Mouse (Mus musculus) liver, adult 2 months (tissue): Measurements from ENCODE around the gene Gm43191. TPM values are rescaled to one million over a fixed set of nuclear protein-coding genes. Genes with fewer than 3 reads are reported as not detected.

Source experiments
- DNase-seq: peaks from one replicate; pipeline ENCODE4 v3.0.0-alpha.2; 2011; ENCODE audit warnings: low read depth, low spot score; ENCODE audit errors: extremely low read depth
- H3K27ac ChIP-seq: fragments of 200-500 bp; replicated peaks from 2 replicates; pipeline ENCODE4 v1.5.1; 2012; ENCODE audit warnings: low read depth, mild to moderate bottlenecking, control low read depth, inconsistent platforms, low read length; ENCODE audit not compliant: insufficient read depth
- H3K27me3 ChIP-seq: fragments of 200-500 bp; 2 replicates; pipeline ENCODE4 v1.6.1; 2012; ENCODE audit warnings: mild to moderate bottlenecking, moderate library complexity, low read length, inconsistent platforms; ENCODE audit not compliant: control insufficient read depth, insufficient read depth
- H3K36me3 ChIP-seq: fragments of 200-500 bp; 2 replicates; pipeline ENCODE4 v1.6.1; 2012; ENCODE audit warnings: low read length, inconsistent platforms; ENCODE audit not compliant: control insufficient read depth, insufficient read depth
- H3K4me1 ChIP-seq: fragments of 200-500 bp; 2 replicates; pipeline ENCODE4 v1.6.1; 2011; ENCODE audit warnings: low read length; ENCODE audit not compliant: control insufficient read depth, insufficient read depth
- H3K4me3 ChIP-seq: fragments of 200-500 bp; 2 replicates; pipeline ENCODE4 v1.5.1; 2011; ENCODE audit warnings: low read depth, mild to moderate bottlenecking, control low read depth, low read length, moderate library complexity; ENCODE audit not compliant: insufficient read depth
- H3K79me2 ChIP-seq: fragments of 200-500 bp; 2 replicates; pipeline ENCODE4 v1.6.1; 2012; ENCODE audit warnings: inconsistent platforms, mild to moderate bottlenecking, low read length, moderate library complexity; ENCODE audit not compliant: control insufficient read depth, insufficient read depth
- H3K9ac ChIP-seq: fragments of 200-500 bp; 2 replicates; pipeline ENCODE4 v1.6.1; 2012; ENCODE audit warnings: low read depth, mild to moderate bottlenecking, control low read depth, inconsistent platforms, low read length
- CTCF ChIP-seq: fragments of 200-500 bp; IDR thresholded peaks from 2 replicates; pipeline ENCODE4 v1.5.1; 2011; ENCODE audit warnings: low read depth, low read length, control low read depth
- POLR2A ChIP-seq: fragments of 200-500 bp; IDR thresholded peaks from 2 replicates; pipeline ENCODE4 v1.6.1; 2011; ENCODE audit warnings: low read length, control low read depth; ENCODE audit not compliant: insufficient read depth; ENCODE audit errors: extremely low read depth
- WGBS: fragments of 180-500 bp; shearing (Covaris S2); methylation state at CpG from one replicate; pipeline ENCODE4 v1.1.7; 2018; 5-methylcytosine and 5-hydroxymethylcytosine counted together
- polyA plus RNA-seq: library from polyadenylated mRNA; depleted of rRNA; stranded (reverse); fragments of >200 nt; gene quantifications from 2 replicates; pipeline ENCODE4 v1.2.3, GENCODE M21; 2012; rRNA removed
- total RNA-seq: library from RNA; depleted of rRNA; stranded (reverse); fragments of >200 nt; gene quantifications from 2 replicates; pipeline ENCODE4 v1.2.3, GENCODE M21; 2014; rRNA removed

Gm43191 gene
- total and polyA plus RNA-seq, 2 experiments: not detected

DNA sequence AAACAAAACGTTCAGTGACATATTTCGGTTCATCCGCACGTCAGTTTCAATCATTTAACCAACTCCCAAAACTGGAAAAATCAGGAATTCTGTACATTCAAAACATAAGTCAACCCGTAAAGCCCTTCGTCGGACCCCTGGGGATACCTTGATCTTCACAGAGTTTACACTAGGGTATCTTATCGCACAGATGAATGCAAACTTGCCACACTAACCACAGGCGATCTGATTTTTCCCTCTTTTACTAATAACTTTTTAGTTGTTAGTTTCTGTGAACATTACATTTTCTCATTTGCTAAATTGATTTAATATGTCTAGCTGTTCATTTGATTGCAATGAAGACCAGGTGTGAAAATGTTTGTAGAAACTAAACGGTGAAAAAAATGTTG is 85.5 kb downstream of the Gm43191 start:
- DNase-seq: no peak
- Histone ChIP-seq H3K79me2 (no peaks in the 10 kb centered on the region; the same call in 1 of the 2 replicates), H3K9ac (peak overlapping the region; percentile 62)

DNA sequence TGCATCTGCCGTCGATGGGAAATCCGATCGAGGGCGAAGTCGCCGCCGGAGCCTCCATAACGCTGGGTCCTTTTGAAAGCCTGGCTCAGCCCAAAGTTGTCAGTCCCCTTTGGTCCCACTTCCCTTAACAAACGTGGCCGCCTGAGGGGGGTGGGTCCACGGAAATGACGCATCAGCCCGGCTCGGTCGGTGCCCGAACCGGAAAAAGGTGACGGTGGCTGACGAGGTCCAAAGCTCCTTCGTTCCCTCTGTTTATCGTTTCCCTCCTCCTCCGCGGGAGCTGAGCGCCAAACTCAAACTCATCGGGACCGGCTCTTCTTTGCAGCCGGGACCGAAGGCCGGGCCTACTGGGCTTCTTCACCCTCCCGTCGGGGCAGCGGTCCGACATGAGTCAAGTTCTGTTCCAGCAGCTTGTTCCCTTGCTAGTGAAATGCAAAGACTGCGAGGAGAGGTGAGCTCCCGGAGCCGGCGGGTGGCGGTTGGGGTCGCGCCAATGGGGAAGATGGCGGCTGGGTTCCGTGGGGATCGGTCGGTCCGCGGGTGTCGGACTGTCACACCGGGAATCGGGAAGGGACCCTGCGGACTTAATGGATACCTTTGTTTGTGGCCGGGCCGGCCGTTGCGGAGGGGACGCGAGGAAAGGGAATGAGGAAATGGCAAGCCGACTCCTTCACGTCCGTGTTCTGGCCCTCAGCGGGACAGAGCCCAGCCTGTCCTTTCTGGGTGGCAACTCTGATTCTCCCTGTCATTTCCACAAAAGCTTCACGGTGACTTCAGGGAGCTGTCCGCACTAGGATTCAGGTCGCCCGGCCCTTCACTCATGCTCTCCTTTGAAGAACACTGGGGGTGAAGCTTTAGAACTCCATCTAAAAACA is 86.1 kb downstream of the Gm43191 start, which contains the start of gene Sass6:
TSS of gene Sass6 (plus strand) at position 255 of the 875 bp plus-strand sequence.
- Histone ChIP-seq H3K27me3 (no peaks in the 10 kb centered on the region), H3K36me3 (peaks cover 7% of the 10 kb centered on the region; the same call in 1 of the 2 replicates), H3K4me1 (peaks cover 3% of the 10 kb centered on the region; the same call in 1 of the 2 replicates), H3K27ac (peak within 1 kb of the TSS; percentile 85), H3K9ac (peak within 1 kb of the TSS; percentile 87), H3K79me2 (no peaks in the 10 kb centered on the region; the same call in 1 of the 2 replicates), H3K4me3 (peak within 1 kb of the TSS; percentile 94)
- WGBS: under 1% methylated on average over 65 of the region's 65 CpGs
- DNase-seq: peak; percentile 91
- TF ChIP-seq POLR2A: peak; percentile 44; the same call in 1 of the 2 replicates
- TF ChIP-seq CTCF: no peak

More for the DNA sequence above, 85.5 kb downstream of the Gm43191 start:
- 7% methylated on average over 10 of the region's 10 CpGs for WGBS
- no peak for TF ChIP-seq POLR2A
- TF ChIP-seq CTCF: no peak
- Histone ChIP-seq H3K4me3 (peak overlapping the region; percentile 94), H3K36me3 (peaks cover 6% of the 10 kb centered on the region; the same call in 1 of the 2 replicates), H3K27ac (no peak overlapping the region), H3K4me1 (peaks cover 3% of the 10 kb centered on the region; the same call in 1 of the 2 replicates), H3K27me3 (no peaks in the 10 kb centered on the region)

DNA sequence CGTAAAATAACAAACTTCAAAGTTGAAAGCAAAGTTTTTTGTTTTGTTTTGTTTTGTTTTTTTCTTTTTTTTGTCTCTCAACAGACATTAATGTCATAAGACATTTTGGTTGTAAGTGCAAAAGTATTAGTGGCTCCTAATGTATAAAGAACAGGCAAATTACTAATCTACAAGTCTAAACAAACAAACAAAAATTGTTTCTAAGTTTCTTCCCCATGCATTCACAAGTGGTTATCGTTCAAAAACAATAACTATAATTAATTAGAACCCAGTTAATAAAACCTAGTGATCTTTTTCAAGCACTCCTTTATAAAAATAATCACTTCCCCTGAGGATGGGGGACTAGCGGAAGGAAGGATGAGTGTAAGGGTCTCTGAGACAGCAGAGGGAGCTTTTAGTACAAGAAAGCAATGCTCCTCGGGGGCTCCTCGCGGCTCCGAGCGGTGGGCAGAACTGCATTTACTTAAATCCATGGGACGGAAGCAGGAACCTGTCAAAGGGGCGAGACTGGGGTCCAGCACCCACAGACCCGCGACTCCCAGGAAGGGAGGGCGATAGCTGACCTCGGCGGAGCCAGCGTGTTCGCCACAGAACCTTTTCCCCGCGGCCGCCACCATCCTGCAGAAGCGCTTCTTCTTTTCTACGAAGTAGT is 86.9 kb downstream of the Gm43191 start:
- peak overlapping the region; percentile 94 for H3K4me3 ChIP-seq
- H3K4me1 ChIP-seq: peaks cover under 1% of the 10 kb centered on the region; the same call in 1 of the 2 replicates
- no peaks in the 10 kb centered on the region for H3K27me3 ChIP-seq
- DNase-seq: peak; percentile 42
- peak overlapping the region; percentile 85 for H3K27ac ChIP-seq
- peaks cover 12% of the 10 kb centered on the region; the same call in 1 of the 2 replicates for H3K36me3 ChIP-seq
- TF ChIP-seq CTCF (peak; percentile 28; the same call in 1 of the 2 replicates), POLR2A (no peak)
- WGBS: under 1% methylated on average over 22 of the region's 22 CpGs
- no peaks in the 10 kb centered on the region; the same call in 1 of the 2 replicates for H3K79me2 ChIP-seq
- peak overlapping the region; percentile 87 for H3K9ac ChIP-seq

Other genes starting within 250 kb of the Gm43191 start
- 10.3 and 10.8 TPM in 2 replicates for gene Rtca, start 173.1 kb downstream of the Gm43191 start, total RNA-seq
- 9.7 and 11.5 TPM in 2 replicates for gene Rtca, start 173.1 kb downstream of the Gm43191 start, polyA plus RNA-seq
- 67.1 and 70.9 TPM in 2 replicates for gene Dbt, start 168.2 kb downstream of the Gm43191 start, total RNA-seq
- gene Dbt, start 168.2 kb downstream of the Gm43191 start, polyA plus RNA-seq: 37.4 and 74.5 TPM in 2 replicates
- 0.37 and 0.60 TPM in 2 replicates for gene Lrrc39, start 118.3 kb downstream of the Gm43191 start, total RNA-seq
- gene Lrrc39, start 118.3 kb downstream of the Gm43191 start, polyA plus RNA-seq: 0.12 and 0.15 TPM in 2 replicates
- 1.3 and 1.9 TPM in 2 replicates for gene Sass6, start 86.3 kb downstream of the Gm43191 start, total RNA-seq
- 0.28 and 0.34 TPM in 2 replicates for gene Sass6, start 86.3 kb downstream of the Gm43191 start, polyA plus RNA-seq
- 6.4 and 7.0 TPM in 2 replicates for gene Trmt13, start 66.7 kb downstream of the Gm43191 start, total RNA-seq
- 1.5 and 3.0 TPM in 2 replicates for gene Trmt13, start 66.7 kb downstream of the Gm43191 start, polyA plus RNA-seq
- gene Mfsd14a, start 18.6 kb downstream of the Gm43191 start, total RNA-seq: 34.4 and 35.6 TPM in 2 replicates
- gene Mfsd14a, start 18.6 kb downstream of the Gm43191 start, polyA plus RNA-seq: 14.3 and 14.5 TPM in 2 replicates
- 36.4 and 42.3 TPM in 2 replicates for gene Slc35a3, start 31.6 kb upstream of the Gm43191 start, total RNA-seq
- gene Slc35a3, start 31.6 kb upstream of the Gm43191 start, polyA plus RNA-seq: 7.3 and 8.0 TPM in 2 replicates
- gene Agl, start 126.9 kb upstream of the Gm43191 start, total RNA-seq: 33.7 and 38.5 TPM in 2 replicates
- gene Agl, start 126.9 kb upstream of the Gm43191 start, polyA plus RNA-seq: 12.0 and 12.1 TPM in 2 replicates
- gene Frrs1, start 178.2 kb upstream of the Gm43191 start, total RNA-seq: 14.4 and 22.4 TPM in 2 replicates
- gene Frrs1, start 178.2 kb upstream of the Gm43191 start, polyA plus RNA-seq: 21.6 and 39.7 TPM in 2 replicates